Mouse (Mus musculus) layer of hippocampus, adult 6 months (tissue): ENCODE results near the gene Ntpcr. TPM values are rescaled to one million over a fixed set of nuclear protein-coding genes. Genes with fewer than 3 reads are reported as not detected.

Experiments
- long read RNA-seq, 2 experiments: library from polyadenylated mRNA; unstranded; transcript quantifications; one replicate each; pipeline ENCODE4 v2.0.0; 2019 to 2020
- polyA plus RNA-seq: library from polyadenylated mRNA; unstranded; fragments of <200 nt; fragmentation: Nextera tagmentation; gene quantifications from 2 replicates; pipeline ENCODE4 v1.2.3, GENCODE M21; 2021

The Ntpcr gene
- 42.0 and 42.3 TPM in 2 replicates for polyA plus RNA-seq
- long read RNA-seq, experiment 1, transcript Ntpcr-201 (5 exons, 1,155 nt) = major isoform, 34 of 58 reads
- long read RNA-seq, experiment 1, partial matches to known transcripts = 3 of 58 reads
- long read RNA-seq, experiment 1, other reads (novel, unspliced or antisense) = 19 of 58 reads
- long read RNA-seq, experiment 2, transcript Ntpcr-201 (5 exons, 1,155 nt) = major isoform, 25 of 45 reads
- long read RNA-seq, experiment 2, partial matches to known transcripts = 1 of 45 reads
- long read RNA-seq, experiment 2, other reads (novel, unspliced or antisense) = 17 of 45 reads

DNA sequence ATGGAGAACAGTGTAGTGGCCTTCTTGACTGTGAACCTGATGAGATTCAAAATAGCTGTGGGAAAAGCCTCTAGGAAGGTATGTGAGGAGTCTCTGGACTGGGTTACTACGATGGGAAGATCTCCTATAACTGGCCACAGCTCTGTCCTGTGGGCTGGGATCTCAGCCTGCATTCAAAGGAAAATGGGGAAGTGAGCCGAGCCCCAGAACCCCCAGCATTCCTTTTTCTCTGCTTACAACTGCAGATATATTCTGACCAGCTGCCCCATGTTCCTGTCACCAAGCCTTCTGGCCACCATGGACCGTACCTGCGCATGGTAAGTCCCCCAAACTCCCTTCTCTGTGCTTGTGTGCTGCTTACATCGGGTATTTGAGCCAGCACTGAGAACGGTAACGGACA is at the start of gene Ntpcr:
Ntpcr (plus strand) TSS at position 218 of the 400 bp plus-strand sequence.

Other genes starting within 250 kb of the Ntpcr start
- gene Sipa1l2, start 160.2 kb upstream of the Ntpcr start, polyA plus RNA-seq = 3.8 and 3.9 TPM in 2 replicates
- 3.8 and 5.3 TPM in 2 replicates for gene Map10, start 60.1 kb upstream of the Ntpcr start, polyA plus RNA-seq
- 21.8 and 26.9 TPM in 2 replicates for gene Pcnx2, start 168.4 kb downstream of the Ntpcr start, polyA plus RNA-seq
- 0.38 and 0.43 TPM in 2 replicates for gene Map3k21, start 180.5 kb downstream of the Ntpcr start, polyA plus RNA-seq